Mouse (Mus musculus): ENCODE measurements at regions not wholly inside any gene's neighbourhood (a gene's known extent, or its start where the extent isn't known, plus 50 kb on each side); places are given as distances from the start of the nearest gene placed in this dataset.

GRCm38 (mm10) chr11:28681311-28681710 is 97.2 kb upstream of the Ccdc85a start:
- Histone ChIP-seq H3K4me3 (ENCODE audit: low read depth, low read length) (no peak overlapping the region), H3K36me3 (ENCODE audit: control insufficient read depth, insufficient read depth) (no peaks in the 10 kb centered on the region), H3K27ac (ENCODE audit: low read depth, low read length) (no peak overlapping the region), H3K4me1 (replicated peaks; ENCODE audit: control insufficient read depth, insufficient read depth, low read length) (no peaks in the 10 kb centered on the region), H3K27me3 (replicated peaks; ENCODE audit: control insufficient read depth, insufficient read depth, low read length) (no peaks in the 10 kb centered on the region), H3K9ac (ENCODE audit: low read depth, low read length) (no peak overlapping the region), H3K4me2 (replicated peaks; ENCODE audit: low read depth) (no peak overlapping the region), H3K9me3 (ENCODE audit: control insufficient read depth) (no peaks in the 10 kb centered on the region)
- ATAC-seq: no peak
- TF ChIP-seq CTCF (IDR thresholded peaks at IDR 0.05; ENCODE audit: low read depth): no peak
- WGBS: 71% methylated on average over 3 of the region's 3 CpGs

GRCm38 (mm10) chr11:28670765-28671164 is 86.6 kb upstream of the Ccdc85a start:
- H3K9ac ChIP-seq (ENCODE audit: low read depth, low read length): no peak overlapping the region
- H3K36me3 ChIP-seq (ENCODE audit: control insufficient read depth, insufficient read depth): no peaks in the 10 kb centered on the region
- H3K27ac ChIP-seq (ENCODE audit: low read depth, low read length): no peak overlapping the region
- no peaks in the 10 kb centered on the region for H3K27me3 ChIP-seq (replicated peaks; ENCODE audit: control insufficient read depth, insufficient read depth, low read length)
- no peak for ATAC-seq
- no peak for TF ChIP-seq CTCF (IDR thresholded peaks at IDR 0.05; ENCODE audit: low read depth)
- no peak overlapping the region for H3K4me3 ChIP-seq (ENCODE audit: low read depth, low read length)
- no peak overlapping the region for H3K4me2 ChIP-seq (replicated peaks; ENCODE audit: low read depth)
- no peaks in the 10 kb centered on the region for H3K9me3 ChIP-seq (ENCODE audit: control insufficient read depth)
- H3K4me1 ChIP-seq (replicated peaks; ENCODE audit: control insufficient read depth, insufficient read depth, low read length): no peaks in the 10 kb centered on the region

GRCm38 (mm10) chr11:28669359-28669758 is 85.2 kb upstream of the Ccdc85a start:
- Histone ChIP-seq H3K4me2 (replicated peaks; ENCODE audit: low read depth) (no peak overlapping the region), H3K27ac (ENCODE audit: low read depth, low read length) (no peak overlapping the region), H3K9ac (ENCODE audit: low read depth, low read length) (no peak overlapping the region), H3K4me1 (replicated peaks; ENCODE audit: control insufficient read depth, insufficient read depth, low read length) (no peaks in the 10 kb centered on the region), H3K4me3 (ENCODE audit: low read depth, low read length) (no peak overlapping the region), H3K27me3 (replicated peaks; ENCODE audit: control insufficient read depth, insufficient read depth, low read length) (no peaks in the 10 kb centered on the region), H3K36me3 (ENCODE audit: control insufficient read depth, insufficient read depth) (no peaks in the 10 kb centered on the region), H3K9me3 (ENCODE audit: control insufficient read depth) (no peaks in the 10 kb centered on the region)
- no peak for ATAC-seq
- TF ChIP-seq CTCF (IDR thresholded peaks at IDR 0.05; ENCODE audit: low read depth): no peak
- WGBS: 37% methylated on average over 4 of the region's 4 CpGs

- Histone ChIP-seq H3K4me3 (ENCODE audit: low read depth, low read length) (no peak overlapping the region), H3K4me1 (replicated peaks; ENCODE audit: control insufficient read depth, insufficient read depth, low read length) (no peaks in the 10 kb centered on the region), H3K9ac (ENCODE audit: low read depth, low read length) (no peak overlapping the region), H3K4me2 (replicated peaks; ENCODE audit: low read depth) (no peak overlapping the region), H3K27me3 (replicated peaks; ENCODE audit: control insufficient read depth, insufficient read depth, low read length) (no peaks in the 10 kb centered on the region), H3K9me3 (ENCODE audit: control insufficient read depth) (no peaks in the 10 kb centered on the region), H3K36me3 (ENCODE audit: control insufficient read depth, insufficient read depth) (no peaks in the 10 kb centered on the region), H3K27ac (ENCODE audit: low read depth, low read length) (no peak overlapping the region)
- TF ChIP-seq CTCF (IDR thresholded peaks at IDR 0.05; ENCODE audit: low read depth): no peak
- 71% methylated on average over 4 of the region's 4 CpGs for WGBS
- ATAC-seq: no peak
Measured at GRCm38 (mm10) chr11:28660377-28660776, 76.3 kb upstream of the Ccdc85a start.

- Histone ChIP-seq H3K9me3 (ENCODE audit: control insufficient read depth) (no peaks in the 10 kb centered on the region), H3K4me1 (replicated peaks; ENCODE audit: control insufficient read depth, insufficient read depth, low read length) (no peaks in the 10 kb centered on the region), H3K4me3 (ENCODE audit: low read depth, low read length) (no peak overlapping the region), H3K27me3 (replicated peaks; ENCODE audit: control insufficient read depth, insufficient read depth, low read length) (no peaks in the 10 kb centered on the region), H3K9ac (ENCODE audit: low read depth, low read length) (no peak overlapping the region), H3K4me2 (replicated peaks; ENCODE audit: low read depth) (no peak overlapping the region), H3K36me3 (ENCODE audit: control insufficient read depth, insufficient read depth) (no peaks in the 10 kb centered on the region), H3K27ac (ENCODE audit: low read depth, low read length) (no peak overlapping the region)
- 75% methylated on average over 12 of the region's 12 CpGs for WGBS
- no peak for ATAC-seq
- no peak for TF ChIP-seq CTCF (IDR thresholded peaks at IDR 0.05; ENCODE audit: low read depth)
Measured at GRCm38 (mm10) chr11:28655169-28655846, 71.2 kb upstream of the Ccdc85a start.

GRCm38 (mm10) chr11:28649446-28649845 is 65.3 kb upstream of the Ccdc85a start:
- Histone ChIP-seq H3K4me3 (ENCODE audit: low read depth, low read length) (no peak overlapping the region), H3K27me3 (replicated peaks; ENCODE audit: control insufficient read depth, insufficient read depth, low read length) (no peaks in the 10 kb centered on the region), H3K9me3 (ENCODE audit: control insufficient read depth) (no peaks in the 10 kb centered on the region), H3K9ac (ENCODE audit: low read depth, low read length) (no peak overlapping the region), H3K36me3 (ENCODE audit: control insufficient read depth, insufficient read depth) (no peaks in the 10 kb centered on the region), H3K4me2 (replicated peaks; ENCODE audit: low read depth) (no peak overlapping the region), H3K27ac (ENCODE audit: low read depth, low read length) (no peak overlapping the region), H3K4me1 (replicated peaks; ENCODE audit: control insufficient read depth, insufficient read depth, low read length) (no peaks in the 10 kb centered on the region)
- TF ChIP-seq CTCF (IDR thresholded peaks at IDR 0.05; ENCODE audit: low read depth): no peak
- ATAC-seq: no peak
- WGBS: 72% methylated on average over 7 of the region's 7 CpGs

- ATAC-seq: no peak
- Histone ChIP-seq H3K27me3 (replicated peaks; ENCODE audit: control insufficient read depth, insufficient read depth, low read length) (no peaks in the 10 kb centered on the region), H3K27ac (ENCODE audit: low read depth, low read length) (no peak overlapping the region), H3K9me3 (ENCODE audit: control insufficient read depth) (no peaks in the 10 kb centered on the region), H3K4me3 (ENCODE audit: low read depth, low read length) (no peak overlapping the region), H3K36me3 (ENCODE audit: control insufficient read depth, insufficient read depth) (no peaks in the 10 kb centered on the region), H3K4me1 (replicated peaks; ENCODE audit: control insufficient read depth, insufficient read depth, low read length) (no peaks in the 10 kb centered on the region), H3K9ac (ENCODE audit: low read depth, low read length) (no peak overlapping the region), H3K4me2 (replicated peaks; ENCODE audit: low read depth) (no peak overlapping the region)
- 40% methylated on average over 3 of the region's 3 CpGs for WGBS
- no peak for TF ChIP-seq CTCF (IDR thresholded peaks at IDR 0.05; ENCODE audit: low read depth)
Measured at GRCm38 (mm10) chr11:28648916-28649315, 64.8 kb upstream of the Ccdc85a start.

Data from intestine, postnatal 0 days (tissue).